Mouse (Mus musculus): ENCODE data around the gene Icmt.

- TF ChIP-seq EP300 (IDR thresholded peaks at IDR 0.05), result no peak
- peak; percentile 72 for TF ChIP-seq CTCF (IDR thresholded peaks at IDR 0.05)
Observed at GRCm38 (mm10) chr4:152318517-152319234, 21.6 kb downstream of the Icmt start, which contains the start of gene Rnf207.
